Mouse (Mus musculus) intestine, embryonic 14.5 days (tissue): ENCODE measurements around the gene Fam13a. TPM values are rescaled to one million over a fixed set of nuclear protein-coding genes. Genes with fewer than 3 reads are reported as not detected.
A peak's percentile ranks its signal among the peaks of the same experiment; 100 is the strongest.

Source experiments
- ATAC-seq: fragments of 200-750 bp; cut with Nextera tagmentation; replicated peaks from 2 replicates; pipeline ENCODE4 v1.8.0; 2017; ENCODE audit warnings: low read depth, moderate number of reproducible peaks, moderate TSS enrichment, moderate library complexity; ENCODE audit not compliant: low FRiP score, low TSS enrichment
- DNase-seq: peaks from one replicate; pipeline ENCODE4 v3.0.0-alpha.2; 2018; ENCODE audit warnings: low spot score
- H3K27ac ChIP-seq: fragments of 300-500 bp; sonication (generic); 2 replicates; pipeline ENCODE4 v1.5.1; 2014; ENCODE audit warnings: low read depth, mild to moderate bottlenecking, control low read depth
- H3K27me3 ChIP-seq: fragments of 300-500 bp; sonication (generic); replicated peaks from 2 replicates; pipeline ENCODE4 v1.6.1; 2014; ENCODE audit warnings: low read length, control low read depth; ENCODE audit not compliant: control insufficient read depth, insufficient read depth
- H3K36me3 ChIP-seq: fragments of 300-500 bp; sonication (generic); 2 replicates; pipeline ENCODE4 v1.6.1; 2014; ENCODE audit warnings: low read length, control low read depth; ENCODE audit not compliant: control insufficient read depth, insufficient read depth
- H3K4me1 ChIP-seq: fragments of 300-500 bp; sonication (generic); replicated peaks from 2 replicates; pipeline ENCODE4 v1.6.1; 2014; ENCODE audit warnings: low read length, control low read depth, mixed read lengths; ENCODE audit not compliant: control insufficient read depth, insufficient read depth
- H3K4me2 ChIP-seq: fragments of 300-500 bp; sonication (generic); 2 replicates; pipeline ENCODE4 v1.6.1; 2014; ENCODE audit warnings: low read length
- H3K4me3 ChIP-seq: fragments of 300-500 bp; sonication (generic); 2 replicates; pipeline ENCODE4 v1.5.1; 2014; ENCODE audit warnings: low read depth, low read length, control low read depth, mixed read lengths
- H3K9ac ChIP-seq: fragments of 300-500 bp; sonication (generic); 2 replicates; pipeline ENCODE4 v1.6.1; 2014; ENCODE audit warnings: mild to moderate bottlenecking, low read length
- H3K9me3 ChIP-seq: fragments of 300-500 bp; sonication (generic); 2 replicates; pipeline ENCODE4 v1.6.1; 2016; ENCODE audit warnings: low read length, control low read depth; ENCODE audit not compliant: control insufficient read depth
- WGBS: fragments of 180-500 bp; shearing (Covaris S2); extraction: QIAGEN DNeasy Blood & Tissue Kit; methylation state at CpG from one replicate; pipeline ENCODE4 v1.1.7; 2014; 5-methylcytosine and 5-hydroxymethylcytosine counted together
- polyA plus RNA-seq: library from polyadenylated mRNA; unstranded; fragments of >200 nt; fragmentation: Nextera tagmentation; extraction: Ambion mirVana; gene quantifications from 2 replicates; pipeline ENCODE4 v1.2.1, GENCODE M21; 2014

Gene Fam13a
- polyA plus RNA-seq, 1 experiment from 2014 or later: 9.9 TPM

GRCm38 (mm10) chr6:59031539-59031938, 7.2 kb upstream of the Fam13a start:
- Histone ChIP-seq H3K9me3 (no peaks in the 10 kb centered on the region), H3K36me3 (no peaks in the 10 kb centered on the region), H3K27ac (no peak overlapping the region), H3K4me2 (no peak overlapping the region), H3K9ac (no peak overlapping the region), H3K4me1 (no peaks in the 10 kb centered on the region), H3K27me3 (no peaks in the 10 kb centered on the region), H3K4me3 (no peak overlapping the region)
- no peak for ATAC-seq
- DNase-seq: no peak
- WGBS: 80% methylated on average over 6 of the region's 6 CpGs

GRCm38 (mm10) chr6:59030667-59031066, 6.3 kb upstream of the Fam13a start:
- no peaks in the 10 kb centered on the region for H3K27me3 ChIP-seq
- no peak overlapping the region for H3K27ac ChIP-seq
- 89% methylated on average over 2 of the region's 2 CpGs for WGBS
- no peak for ATAC-seq
- H3K9ac ChIP-seq: no peak overlapping the region
- H3K4me3 ChIP-seq: no peak overlapping the region
- H3K4me2 ChIP-seq: no peak overlapping the region
- DNase-seq: no peak
- H3K4me1 ChIP-seq: no peaks in the 10 kb centered on the region
- no peaks in the 10 kb centered on the region for H3K36me3 ChIP-seq
- H3K9me3 ChIP-seq: no peaks in the 10 kb centered on the region

- no peak overlapping the region for H3K4me3 ChIP-seq
- ATAC-seq (no peak), DNase-seq (no peak)
- H3K4me2 ChIP-seq: no peak overlapping the region
- no peaks in the 10 kb centered on the region for H3K9me3 ChIP-seq
- H3K36me3 ChIP-seq: no peaks in the 10 kb centered on the region
- no peaks in the 10 kb centered on the region for H3K4me1 ChIP-seq
- H3K9ac ChIP-seq: no peak overlapping the region
- H3K27ac ChIP-seq: no peak overlapping the region
- no peaks in the 10 kb centered on the region for H3K27me3 ChIP-seq
Measured at GRCm38 (mm10) chr6:59030037-59030436, 5.7 kb upstream of the Fam13a start.

- 73% methylated on average over 2 of the region's 2 CpGs for WGBS
- no peaks in the 10 kb centered on the region for H3K36me3 ChIP-seq
- H3K27me3 ChIP-seq: no peaks in the 10 kb centered on the region
- H3K4me2 ChIP-seq: no peak overlapping the region
- no peak overlapping the region for H3K4me3 ChIP-seq
- ATAC-seq (no peak), DNase-seq (no peak)
- no peak overlapping the region for H3K27ac ChIP-seq
- H3K9ac ChIP-seq: no peak overlapping the region
- H3K4me1 ChIP-seq: no peaks in the 10 kb centered on the region
- no peaks in the 10 kb centered on the region for H3K9me3 ChIP-seq
Measured at GRCm38 (mm10) chr6:59028871-59029270, 4.5 kb upstream of the Fam13a start.

GRCm38 (mm10) chr6:59024806-59025205, 457 bp upstream of the Fam13a start:
- no peak for DNase-seq
- Histone ChIP-seq H3K4me3 (peak overlapping the region; percentile 61), H3K27me3 (no peaks in the 10 kb centered on the region), H3K9ac (no peak overlapping the region; the same call in 1 of the 2 replicates), H3K27ac (no peak overlapping the region; the same call in 1 of the 2 replicates), H3K4me2 (peak overlapping the region; percentile 69), H3K9me3 (no peaks in the 10 kb centered on the region), H3K36me3 (no peaks in the 10 kb centered on the region), H3K4me1 (peaks cover 4% of the 10 kb centered on the region; the same call in 1 of the 2 replicates)
- peak; percentile 63 for ATAC-seq
- 12% methylated on average over 3 of the region's 3 CpGs for WGBS

DNA sequence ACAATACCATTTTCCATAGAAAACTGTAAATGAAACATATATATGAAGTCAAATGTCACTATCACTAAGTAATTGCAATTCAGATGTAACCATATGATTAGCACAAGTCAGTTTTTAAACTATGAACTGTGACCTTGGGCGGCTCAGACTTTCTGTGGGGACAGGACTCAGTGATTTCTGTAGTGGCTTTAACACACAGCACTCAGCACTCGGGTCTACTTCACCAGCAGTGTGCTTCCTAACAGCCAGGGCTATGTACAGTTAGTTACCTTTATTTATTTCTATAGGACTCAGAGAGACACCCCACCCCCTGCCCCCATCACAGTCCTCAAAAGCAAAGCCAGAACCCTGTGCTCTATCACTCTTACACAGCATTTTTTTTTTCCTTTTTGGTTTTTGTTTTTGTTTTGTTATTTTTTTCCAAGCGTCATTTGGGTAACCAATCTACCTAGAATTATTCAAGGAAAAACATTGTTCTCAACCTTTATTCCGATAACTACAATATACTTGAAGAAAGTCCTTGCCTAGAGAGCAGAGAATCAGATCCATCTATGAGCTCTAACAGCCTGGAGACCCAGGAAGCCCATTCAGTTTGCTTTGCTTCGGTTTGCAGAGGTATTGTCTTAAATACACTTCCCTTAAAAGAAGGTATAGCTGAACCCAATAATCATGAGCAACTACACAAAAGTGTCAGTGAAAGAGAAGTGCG, 740 bp downstream of the Fam13a start:
- Histone ChIP-seq H3K4me2 (peak overlapping the region; percentile 69), H3K9me3 (no peaks in the 10 kb centered on the region), H3K27ac (peak overlapping the region; percentile 62; the same call in 1 of the 2 replicates), H3K4me1 (peaks cover 4% of the 10 kb centered on the region; the same call in 1 of the 2 replicates), H3K27me3 (no peaks in the 10 kb centered on the region), H3K4me3 (peak overlapping the region; percentile 61), H3K36me3 (no peaks in the 10 kb centered on the region), H3K9ac (peak overlapping the region; percentile 44)
- ATAC-seq (no peak), DNase-seq (no peak)
- WGBS: 42% methylated on average over 6 of the region's 6 CpGs

- Histone ChIP-seq H3K9ac (no peak overlapping the region), H3K27me3 (no peaks in the 10 kb centered on the region), H3K4me3 (no peak overlapping the region), H3K27ac (no peak overlapping the region), H3K4me2 (peak overlapping the region; percentile 69; the same call in 1 of the 2 replicates), H3K36me3 (no peaks in the 10 kb centered on the region), H3K4me1 (peaks cover 4% of the 10 kb centered on the region; the same call in 1 of the 2 replicates), H3K9me3 (no peaks in the 10 kb centered on the region)
- DNase-seq: no peak
- no peak for ATAC-seq
- 74% methylated on average over 2 of the region's 2 CpGs for WGBS
Measured at GRCm38 (mm10) chr6:59022621-59023020, 1.7 kb downstream of the Fam13a start.

GRCm38 (mm10) chr6:59020346-59020745, 4.0 kb downstream of the Fam13a start:
- Histone ChIP-seq H3K36me3 (no peaks in the 10 kb centered on the region), H3K9me3 (no peaks in the 10 kb centered on the region), H3K27me3 (no peaks in the 10 kb centered on the region), H3K27ac (no peak overlapping the region), H3K4me1 (peaks cover 7% of the 10 kb centered on the region; the same call in 1 of the 2 replicates), H3K9ac (no peak overlapping the region), H3K4me2 (no peak overlapping the region), H3K4me3 (no peak overlapping the region)
- no peak for DNase-seq
- 85% methylated on average over 2 of the region's 2 CpGs for WGBS
- ATAC-seq: no peak

- Histone ChIP-seq H3K27ac (no peak overlapping the region), H3K36me3 (no peaks in the 10 kb centered on the region), H3K4me3 (no peak overlapping the region), H3K9ac (no peak overlapping the region), H3K4me2 (no peak overlapping the region), H3K9me3 (no peaks in the 10 kb centered on the region), H3K27me3 (no peaks in the 10 kb centered on the region), H3K4me1 (peaks cover 7% of the 10 kb centered on the region; the same call in 1 of the 2 replicates)
- no peak for DNase-seq
- 75% methylated on average over 1 of the region's 1 CpGs for WGBS
- ATAC-seq: no peak
Measured at GRCm38 (mm10) chr6:59019847-59020246, 4.5 kb downstream of the Fam13a start.
